Mouse (Mus musculus) stomach, embryonic 14.5 days (tissue): ENCODE results near the gene Tnrc18. TPM values are rescaled to one million over a fixed set of nuclear protein-coding genes. Genes with fewer than 3 reads are reported as not detected.

Experiments
- ATAC-seq: fragments of 200-750 bp; cut with Nextera tagmentation; 2 replicates; pipeline ENCODE4 v1.8.0; 2017; ENCODE audit warnings: low read depth, moderate TSS enrichment; ENCODE audit not compliant: insufficient number of reproducible peaks, insufficient read depth, low FRiP score
- H3K27ac ChIP-seq: fragments of 300-500 bp; sonication (generic); 2 replicates; pipeline ENCODE4 v1.5.1; 2014; ENCODE audit warnings: mild to moderate bottlenecking, low read length, moderate library complexity, mixed read lengths
- H3K27me3 ChIP-seq: fragments of 300-500 bp; sonication (generic); 2 replicates; pipeline ENCODE4 v1.6.1; 2014; ENCODE audit warnings: low read length, control low read depth, mixed read lengths; ENCODE audit not compliant: control insufficient read depth, insufficient read depth
- H3K36me3 ChIP-seq: fragments of 300-500 bp; sonication (generic); 2 replicates; pipeline ENCODE4 v1.6.1; 2014; ENCODE audit warnings: mild to moderate bottlenecking, control low read depth, low read length, moderate library complexity, mixed read lengths; ENCODE audit not compliant: control insufficient read depth, insufficient read depth
- H3K4me1 ChIP-seq: fragments of 300-500 bp; sonication (generic); 2 replicates; pipeline ENCODE4 v1.6.1; 2014; ENCODE audit warnings: low read length, control low read depth, mixed read lengths; ENCODE audit not compliant: control insufficient read depth, insufficient read depth
- H3K4me2 ChIP-seq: fragments of 300-500 bp; sonication (generic); replicated peaks from 2 replicates; pipeline ENCODE4 v1.6.1; 2014; ENCODE audit warnings: low read depth, low read length, control low read depth
- H3K4me3 ChIP-seq: fragments of 300-500 bp; sonication (generic); 2 replicates; pipeline ENCODE4 v1.5.1; 2014; ENCODE audit warnings: low read depth, low read length, control low read depth
- H3K9ac ChIP-seq: fragments of 300-500 bp; sonication (generic); replicated peaks from 2 replicates; pipeline ENCODE4 v1.6.1; 2014; ENCODE audit warnings: low read depth, mild to moderate bottlenecking, control low read depth, low read length, moderate library complexity, mixed read lengths
- H3K9me3 ChIP-seq: fragments of 300-500 bp; sonication (generic); 2 replicates; pipeline ENCODE4 v1.6.1; 2016; ENCODE audit warnings: low read depth, low read length, control low read depth; ENCODE audit not compliant: control insufficient read depth
- WGBS: fragments of 180-500 bp; shearing (Covaris S2); extraction: QIAGEN DNeasy Blood & Tissue Kit; methylation state at CpG from one replicate; pipeline ENCODE4 v1.1.7; 2014; 5-methylcytosine and 5-hydroxymethylcytosine counted together
- polyA plus RNA-seq: library from polyadenylated mRNA; unstranded; fragments of >200 nt; fragmentation: Nextera tagmentation; extraction: Ambion mirVana; gene quantifications from 2 replicates; pipeline ENCODE4 v1.2.1, GENCODE M21; 2014

Tnrc18 gene
- polyA plus RNA-seq, 1 experiment from 2014 or later = 36.0 TPM

DNA sequence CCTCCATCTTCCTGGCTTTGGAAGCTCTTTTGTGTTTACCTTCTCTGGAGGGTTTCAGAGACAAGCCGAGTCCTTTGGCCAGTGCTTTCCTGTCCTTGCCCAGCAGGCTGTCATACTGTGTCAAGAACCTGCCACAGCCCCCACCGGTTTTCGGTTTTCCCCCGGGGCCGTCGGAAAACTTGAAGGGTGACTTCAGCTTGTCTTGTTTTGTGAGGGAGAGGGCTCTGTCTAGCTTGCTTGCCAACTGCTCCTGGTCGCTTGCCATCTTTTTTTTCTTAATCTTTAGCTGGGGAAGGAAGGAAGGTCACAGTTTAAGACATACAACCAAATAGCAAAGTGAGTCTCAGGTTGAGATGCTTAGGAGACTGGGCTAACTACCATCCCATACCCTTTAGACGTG lies 57.7 kb downstream of the Tnrc18 start:
- Histone ChIP-seq H3K27me3 (no peaks in the 10 kb centered on the region), H3K4me3 (no peak overlapping the region), H3K36me3 (peaks cover 79% of the 10 kb centered on the region), H3K4me1 (no peaks in the 10 kb centered on the region), H3K9ac (no peak overlapping the region), H3K4me2 (no peak overlapping the region), H3K27ac (no peak overlapping the region), H3K9me3 (no peaks in the 10 kb centered on the region)
- ATAC-seq = no peak
- 87% methylated on average over 8 of the region's 8 CpGs for WGBS

DNA sequence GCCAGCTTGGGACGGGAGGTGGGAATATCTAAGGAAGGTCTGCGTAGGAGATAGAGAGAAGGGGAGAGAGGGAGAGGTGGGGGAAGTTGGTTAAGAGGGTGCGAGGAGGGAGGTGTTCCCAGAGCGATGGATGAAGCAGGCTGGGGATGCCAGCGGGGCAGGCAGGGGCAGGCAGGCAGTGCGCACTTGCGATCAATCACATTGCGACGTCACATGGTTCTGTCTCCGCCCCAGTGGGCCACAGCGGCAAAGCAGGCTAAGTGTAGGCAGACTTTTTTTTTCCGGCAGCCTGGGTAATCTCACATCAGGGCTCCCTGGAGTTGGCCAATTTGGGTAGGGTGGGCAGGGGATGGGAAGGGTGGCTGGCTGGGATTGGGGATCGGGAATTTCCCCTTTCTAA lies 65.2 kb downstream of the Tnrc18 start:
- Histone ChIP-seq H3K9me3 (no peaks in the 10 kb centered on the region), H3K36me3 (peaks cover 52% of the 10 kb centered on the region), H3K4me1 (no peaks in the 10 kb centered on the region), H3K27me3 (no peaks in the 10 kb centered on the region), H3K9ac (no peak overlapping the region), H3K27ac (no peak overlapping the region), H3K4me3 (no peak overlapping the region), H3K4me2 (no peak overlapping the region)
- WGBS = 56% methylated on average over 13 of the region's 13 CpGs
- ATAC-seq = no peak

DNA sequence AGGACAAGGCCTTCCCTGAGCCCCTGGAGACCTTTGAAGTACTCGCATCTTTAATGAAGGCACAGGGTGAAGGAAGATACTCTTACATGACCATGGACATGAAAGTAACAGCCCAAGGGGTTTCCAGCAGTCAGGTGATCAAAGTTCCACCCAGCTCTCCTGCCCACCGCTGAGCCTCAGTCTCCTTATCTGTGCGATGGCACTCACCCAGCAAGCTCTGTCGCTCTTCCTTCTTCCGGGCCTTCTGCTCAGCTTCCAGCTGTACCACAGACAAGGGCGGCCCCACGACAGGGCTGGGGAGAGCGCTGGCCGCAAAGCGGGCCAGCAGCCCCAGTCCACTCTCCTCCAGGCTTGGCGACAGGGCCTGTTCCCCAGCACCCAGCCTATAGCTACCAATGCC lies 67.3 kb downstream of the Tnrc18 start:
- Histone ChIP-seq H3K4me1 (no peaks in the 10 kb centered on the region), H3K27me3 (no peaks in the 10 kb centered on the region), H3K9ac (no peak overlapping the region), H3K4me2 (no peak overlapping the region), H3K36me3 (peaks cover 57% of the 10 kb centered on the region), H3K27ac (no peak overlapping the region), H3K4me3 (no peak overlapping the region), H3K9me3 (no peaks in the 10 kb centered on the region)
- ATAC-seq = no peak
- WGBS = 87% methylated on average over 11 of the region's 11 CpGs

DNA sequence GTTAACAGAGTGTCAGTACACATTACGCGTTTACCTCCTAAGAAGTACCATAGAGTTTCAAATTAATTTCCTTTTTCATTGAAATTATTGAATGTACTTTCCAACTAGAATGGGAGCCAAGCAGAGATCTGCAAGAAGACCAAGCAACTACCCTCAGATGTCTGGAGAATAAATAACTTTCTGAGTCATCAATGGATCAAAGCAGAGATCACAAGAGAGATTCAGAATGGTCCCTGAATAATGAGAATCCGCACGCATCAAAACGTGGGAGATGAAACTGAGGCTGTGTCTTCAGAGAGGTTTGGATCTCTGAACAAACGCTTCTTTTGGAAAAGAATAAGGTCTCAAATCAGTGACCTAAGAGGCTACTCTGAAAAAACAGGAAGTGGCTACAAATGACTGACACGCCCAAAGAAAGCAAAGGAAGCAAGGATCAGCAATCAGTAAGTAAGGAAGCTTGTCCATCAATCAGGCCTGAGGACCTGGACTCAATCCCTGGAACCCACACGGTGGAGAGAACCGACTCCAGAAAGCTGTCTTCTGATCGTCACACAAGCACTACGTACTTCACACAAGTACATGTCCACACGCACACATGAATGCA lies 70.3 kb downstream of the Tnrc18 start:
- Histone ChIP-seq H3K36me3 (peaks cover 72% of the 10 kb centered on the region), H3K4me2 (no peak overlapping the region), H3K4me3 (no peak overlapping the region), H3K9me3 (no peaks in the 10 kb centered on the region), H3K27me3 (no peaks in the 10 kb centered on the region), H3K27ac (no peak overlapping the region), H3K9ac (no peak overlapping the region), H3K4me1 (no peaks in the 10 kb centered on the region)
- 83% methylated on average over 12 of the region's 12 CpGs for WGBS
- ATAC-seq = no peak

DNA sequence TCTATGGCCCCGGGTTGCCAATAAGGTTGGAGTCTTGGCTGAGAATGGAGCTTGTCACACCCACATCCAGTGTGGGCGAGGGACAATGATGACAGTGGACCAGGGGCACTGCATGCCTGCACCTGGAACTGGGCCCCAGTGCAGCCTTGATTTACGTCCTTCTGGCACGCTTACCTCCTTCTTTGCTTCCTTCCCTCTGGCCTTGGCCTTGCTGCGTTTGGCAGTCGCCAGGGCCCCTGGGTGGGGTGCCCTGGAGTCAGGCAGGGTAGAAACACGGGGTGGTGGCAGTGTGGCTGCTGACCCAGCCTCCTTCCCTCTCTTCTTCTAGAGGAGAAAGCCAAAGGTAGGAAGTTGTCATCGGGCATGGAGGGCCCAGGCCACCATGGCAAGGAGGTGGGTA lies 77.5 kb downstream of the Tnrc18 start:
- 84% methylated on average over 8 of the region's 8 CpGs for WGBS
- H3K27ac ChIP-seq = no peak overlapping the region
- no peak overlapping the region for H3K4me2 ChIP-seq
- H3K27me3 ChIP-seq = no peaks in the 10 kb centered on the region
- H3K9me3 ChIP-seq = no peaks in the 10 kb centered on the region
- no peak overlapping the region for H3K4me3 ChIP-seq
- H3K4me1 ChIP-seq = no peaks in the 10 kb centered on the region
- peaks cover 77% of the 10 kb centered on the region for H3K36me3 ChIP-seq
- H3K9ac ChIP-seq = no peak overlapping the region
- no peak for ATAC-seq

DNA sequence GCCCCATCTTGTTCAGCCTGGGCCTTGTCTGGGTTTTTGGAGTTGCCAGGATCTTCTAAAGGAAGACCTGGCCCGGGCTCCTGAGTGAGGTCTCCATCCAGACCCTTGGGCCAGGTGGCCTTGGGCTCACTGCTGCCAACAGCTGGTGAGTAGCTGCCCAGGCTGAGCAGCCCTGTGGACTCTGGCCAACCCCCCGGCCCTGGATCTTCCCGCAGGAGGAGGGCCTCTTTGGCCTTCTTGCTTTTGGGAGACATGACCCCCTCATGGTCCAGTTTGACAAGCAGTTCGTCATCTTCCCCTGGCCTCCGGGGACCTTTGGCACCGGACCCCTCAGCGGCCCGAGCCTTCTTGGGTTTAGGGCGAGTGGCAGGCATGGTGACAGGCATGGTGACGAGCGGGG lies 85.5 kb downstream of the Tnrc18 start:
- no peak overlapping the region for H3K4me3 ChIP-seq
- no peaks in the 10 kb centered on the region for H3K27me3 ChIP-seq
- H3K4me2 ChIP-seq = no peak overlapping the region
- H3K4me1 ChIP-seq = no peaks in the 10 kb centered on the region
- 88% methylated on average over 11 of the region's 11 CpGs for WGBS
- H3K9me3 ChIP-seq = no peaks in the 10 kb centered on the region
- ATAC-seq = no peak
- no peak overlapping the region for H3K9ac ChIP-seq
- peaks cover 92% of the 10 kb centered on the region for H3K36me3 ChIP-seq
- H3K27ac ChIP-seq = no peak overlapping the region

DNA sequence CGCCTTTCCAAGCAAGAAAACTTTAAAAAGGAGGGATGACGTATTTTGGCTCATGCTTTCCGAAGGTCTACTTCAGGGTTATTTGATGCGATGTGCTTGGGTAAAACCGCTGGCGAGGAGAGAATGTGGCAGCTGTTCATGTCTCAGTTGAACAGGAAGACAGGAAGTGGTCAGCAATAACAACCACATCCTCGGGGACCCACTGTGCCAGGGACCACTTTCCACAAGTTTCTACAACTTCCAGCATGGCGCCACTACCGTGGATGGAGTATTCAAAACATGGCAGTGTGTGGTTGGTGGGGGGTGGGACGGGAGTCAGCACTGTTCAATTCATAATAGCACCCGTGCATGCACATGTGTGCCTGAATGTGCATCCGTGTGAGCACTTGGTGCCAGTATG lies 87.2 kb downstream of the Tnrc18 start:
- no peaks in the 10 kb centered on the region for H3K4me1 ChIP-seq
- WGBS = 89% methylated on average over 12 of the region's 12 CpGs
- H3K27me3 ChIP-seq = no peaks in the 10 kb centered on the region
- peaks cover 93% of the 10 kb centered on the region for H3K36me3 ChIP-seq
- no peak overlapping the region for H3K4me2 ChIP-seq
- H3K27ac ChIP-seq = no peak overlapping the region
- H3K9me3 ChIP-seq = no peaks in the 10 kb centered on the region
- no peak overlapping the region for H3K9ac ChIP-seq
- no peak for ATAC-seq
- H3K4me3 ChIP-seq = no peak overlapping the region

DNA sequence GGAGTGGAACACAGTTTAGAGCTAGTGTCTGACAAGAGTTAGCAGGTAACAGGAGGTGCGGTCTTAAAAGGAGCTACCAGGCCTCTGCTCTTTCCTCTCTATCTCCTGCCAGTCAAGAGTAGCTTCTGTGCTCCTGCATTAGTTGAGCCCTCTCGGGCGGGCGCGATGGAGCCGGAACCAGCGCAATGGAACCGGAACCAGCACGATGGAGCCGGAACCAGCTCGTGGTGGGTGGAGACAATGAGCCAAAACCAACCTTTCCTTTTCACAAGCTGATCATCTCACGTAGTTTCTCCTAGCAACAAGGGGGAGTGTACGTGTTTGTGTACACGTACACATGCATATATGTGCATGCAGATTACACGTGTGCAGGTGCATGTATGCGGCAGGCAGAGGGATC lies 89.2 kb downstream of the Tnrc18 start:
- no peak for ATAC-seq
- Histone ChIP-seq H3K9ac (no peak overlapping the region), H3K36me3 (peaks cover 75% of the 10 kb centered on the region), H3K4me1 (no peaks in the 10 kb centered on the region), H3K9me3 (no peaks in the 10 kb centered on the region), H3K4me2 (no peak overlapping the region), H3K27ac (no peak overlapping the region), H3K27me3 (no peaks in the 10 kb centered on the region), H3K4me3 (no peak overlapping the region)
- WGBS = 94% methylated on average over 16 of the region's 16 CpGs

DNA sequence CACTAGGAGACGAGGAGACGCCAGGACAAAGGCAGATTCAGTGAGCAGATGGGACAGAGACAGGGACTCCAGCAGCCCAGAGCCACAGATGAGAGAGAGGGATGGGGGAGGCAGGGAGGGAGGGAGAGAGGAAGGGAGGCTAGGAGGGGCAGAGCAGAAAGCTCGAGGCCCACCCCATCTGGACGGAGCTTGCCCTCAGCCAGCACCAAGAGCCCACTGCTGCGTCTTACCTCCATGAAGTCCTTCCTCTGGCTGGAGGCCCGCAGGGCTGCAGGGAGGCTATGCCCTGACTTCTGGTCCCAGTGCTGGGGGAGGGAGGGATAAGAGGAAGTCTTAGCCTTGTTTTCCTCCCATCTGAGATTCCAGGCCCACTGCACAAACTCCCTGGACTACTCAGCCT lies 90.7 kb downstream of the Tnrc18 start:
- Histone ChIP-seq H3K9me3 (no peaks in the 10 kb centered on the region), H3K4me1 (no peaks in the 10 kb centered on the region), H3K36me3 (peaks cover 60% of the 10 kb centered on the region), H3K9ac (no peak overlapping the region), H3K27me3 (no peaks in the 10 kb centered on the region), H3K4me3 (no peak overlapping the region), H3K4me2 (no peak overlapping the region), H3K27ac (no peak overlapping the region)
- WGBS = 88% methylated on average over 6 of the region's 6 CpGs
- ATAC-seq = no peak
